Mouse (Mus musculus) midbrain, embryonic 12.5 days (tissue): ENCODE data around the gene Derl3. TPM values are rescaled to one million over a fixed set of nuclear protein-coding genes. Genes with fewer than 3 reads are reported as not detected.

ENCODE experiments used
- ATAC-seq: fragments of 200-750 bp; cut with Nextera tagmentation; 2 replicates; pipeline ENCODE4 v1.8.0; 2017; ENCODE audit warnings: low read depth, moderate TSS enrichment, moderate library complexity; ENCODE audit not compliant: low FRiP score
- H3K27ac ChIP-seq: fragments of 300-500 bp; sonication (generic); replicated peaks from 2 replicates; pipeline ENCODE4 v1.5.1; 2016; ENCODE audit warnings: mild to moderate bottlenecking
- H3K27me3 ChIP-seq: fragments of 300-500 bp; sonication (generic); 2 replicates; pipeline ENCODE4 v1.6.1; 2016; ENCODE audit warnings: mild to moderate bottlenecking
- H3K36me3 ChIP-seq: fragments of 300-500 bp; sonication (generic); 2 replicates; pipeline ENCODE4 v1.6.1; 2016
- H3K4me1 ChIP-seq: fragments of 300-500 bp; sonication (generic); 2 replicates; pipeline ENCODE4 v1.6.1; 2016
- H3K4me2 ChIP-seq: fragments of 300-500 bp; sonication (generic); replicated peaks from 2 replicates; pipeline ENCODE4 v1.6.1; 2016; ENCODE audit warnings: mild to moderate bottlenecking, moderate library complexity
- H3K4me3 ChIP-seq: fragments of 300-500 bp; sonication (generic); 2 replicates; pipeline ENCODE4 v1.5.1; 2016; ENCODE audit warnings: mild to moderate bottlenecking
- H3K9ac ChIP-seq: fragments of 300-500 bp; sonication (generic); replicated peaks from 2 replicates; pipeline ENCODE4 v1.6.1; 2016; ENCODE audit warnings: mild to moderate bottlenecking, moderate library complexity
- H3K9me3 ChIP-seq: fragments of 300-500 bp; sonication (generic); 2 replicates; pipeline ENCODE4 v1.6.1; 2016; ENCODE audit warnings: mild to moderate bottlenecking
- WGBS: fragments of 180-500 bp; shearing (Covaris S2); methylation state at CpG from one replicate; pipeline ENCODE4 v1.1.7; 2016; 5-methylcytosine and 5-hydroxymethylcytosine counted together
- polyA plus RNA-seq: library from polyadenylated mRNA; unstranded; fragments of >200 nt; fragmentation: Nextera tagmentation; extraction: Ambion mirVana; gene quantifications from 2 replicates; pipeline ENCODE4 v1.2.1, GENCODE M21; 2016

The Derl3 gene
- polyA plus RNA-seq, 1 experiment from 2014 or later: 1.8 TPM

GRCm38 (mm10) chr10:75921726-75922560, 28.7 kb downstream of the Derl3 start:
- peak overlapping the region; percentile 95 for H3K9ac ChIP-seq

GRCm38 (mm10) chr10:75924324-75924723, 31.1 kb downstream of the Derl3 start:
- no peak overlapping the region for H3K4me2 ChIP-seq
- H3K9me3 ChIP-seq: no peaks in the 10 kb centered on the region
- H3K36me3 ChIP-seq: peaks cover 24% of the 10 kb centered on the region
- no peak overlapping the region for H3K4me3 ChIP-seq
- H3K4me1 ChIP-seq: peaks cover 25% of the 10 kb centered on the region
- WGBS: 68% methylated on average over 2 of the region's 2 CpGs
- H3K27me3 ChIP-seq: 0 out of 2 replicates have a peak, but pooled peaks cover 7% of the 10 kb centered on the region
- no peak overlapping the region for H3K9ac ChIP-seq
- H3K27ac ChIP-seq: no peak overlapping the region
- no peak for ATAC-seq

More at GRCm38 (mm10) chr10:75921726-75922560, 28.7 kb downstream of the Derl3 start:
- Histone ChIP-seq H3K4me3 (peak overlapping the region; percentile 87), H3K36me3 (peaks cover 22% of the 10 kb centered on the region), H3K4me2 (peak overlapping the region; percentile 78), H3K27me3 (no peaks in the 10 kb centered on the region), H3K9me3 (no peaks in the 10 kb centered on the region), H3K27ac (peak overlapping the region; percentile 97), H3K4me1 (peaks cover 37% of the 10 kb centered on the region)
- peak; percentile 42; the same call in 1 of the 2 replicates for ATAC-seq
- 6% methylated on average over 22 of the region's 22 CpGs for WGBS

GRCm38 (mm10) chr10:75926396-75926795, 33.2 kb downstream of the Derl3 start:
- peaks cover 23% of the 10 kb centered on the region for H3K36me3 ChIP-seq
- no peak for ATAC-seq
- H3K27me3 ChIP-seq: peaks cover 27% of the 10 kb centered on the region
- H3K27ac ChIP-seq: no peak overlapping the region
- no peak overlapping the region for H3K4me3 ChIP-seq
- H3K4me2 ChIP-seq: no peak overlapping the region
- no peaks in the 10 kb centered on the region for H3K9me3 ChIP-seq
- H3K4me1 ChIP-seq: peaks cover 20% of the 10 kb centered on the region
- no peak overlapping the region for H3K9ac ChIP-seq
- 78% methylated on average over 13 of the region's 13 CpGs for WGBS

- Histone ChIP-seq H3K4me1 (peaks cover 29% of the 10 kb centered on the region), H3K36me3 (peaks cover 22% of the 10 kb centered on the region), H3K9me3 (no peaks in the 10 kb centered on the region), H3K4me2 (0 out of 2 replicates have a peak overlapping the region, but pooled peaks have one; percentile 19), H3K27ac (no peak overlapping the region), H3K9ac (no peak overlapping the region), H3K4me3 (no peak overlapping the region), H3K27me3 (peaks cover 66% of the 10 kb centered on the region)
- 27% methylated on average over 6 of the region's 6 CpGs for WGBS
- ATAC-seq: no peak
These were observed 37.1 kb downstream of the Derl3 start for GRCm38 (mm10) chr10:75930304-75930703.

- no peaks in the 10 kb centered on the region for H3K9me3 ChIP-seq
- peaks cover 38% of the 10 kb centered on the region for H3K4me1 ChIP-seq
- ATAC-seq: no peak
- 19% methylated on average over 7 of the region's 7 CpGs for WGBS
- peaks cover 14% of the 10 kb centered on the region for H3K36me3 ChIP-seq
- peaks cover 76% of the 10 kb centered on the region for H3K27me3 ChIP-seq
- H3K27ac ChIP-seq: no peak overlapping the region
- H3K9ac ChIP-seq: peak overlapping the region; percentile 82; the same call in 1 of the 2 replicates
- peak overlapping the region; percentile 60 for H3K4me3 ChIP-seq
- H3K4me2 ChIP-seq: peak overlapping the region; percentile 93
These were observed 38.1 kb downstream of the Derl3 start for GRCm38 (mm10) chr10:75931311-75931710.

GRCm38 (mm10) chr10:75932081-75932678, 39.0 kb downstream of the Derl3 start:
- peak; percentile 77 for ATAC-seq
- Histone ChIP-seq H3K9me3 (no peaks in the 10 kb centered on the region), H3K4me2 (peak overlapping the region; percentile 93), H3K27me3 (peaks cover 85% of the 10 kb centered on the region), H3K9ac (peak overlapping the region; percentile 82), H3K4me3 (peak overlapping the region; percentile 60), H3K36me3 (peaks cover 8% of the 10 kb centered on the region), H3K4me1 (peaks cover 38% of the 10 kb centered on the region), H3K27ac (no peak overlapping the region; the same call in 1 of the 2 replicates)
- WGBS: 2% methylated on average over 34 of the region's 44 CpGs

- H3K4me3 ChIP-seq: peak within 1 kb of the TSS; percentile 60
- peaks cover 4% of the 10 kb centered on the region; the same call in 1 of the 2 replicates for H3K36me3 ChIP-seq
- H3K9me3 ChIP-seq: no peaks in the 10 kb centered on the region
- WGBS: 27% methylated on average over 6 of the region's 6 CpGs
- peak within 1 kb of the TSS; percentile 93 for H3K4me2 ChIP-seq
- H3K9ac ChIP-seq: peak within 1 kb of the TSS; percentile 82
- H3K27me3 ChIP-seq: peaks cover 92% of the 10 kb centered on the region
- H3K4me1 ChIP-seq: peaks cover 38% of the 10 kb centered on the region
- ATAC-seq: no peak
- no peak within 1 kb of the TSS; the same call in 1 of the 2 replicates for H3K27ac ChIP-seq
These were observed 39.7 kb downstream of the Derl3 start, which contains the start of gene Chchd10 for GRCm38 (mm10) chr10:75932891-75933290. TSS of gene Chchd10 (plus strand) at chr10:75933130.

GRCm38 (mm10) chr10:75934991-75935390, 41.8 kb downstream of the Derl3 start:
- Histone ChIP-seq H3K9ac (no peak overlapping the region), H3K27me3 (peaks cover 95% of the 10 kb centered on the region), H3K9me3 (no peaks in the 10 kb centered on the region), H3K27ac (no peak overlapping the region), H3K4me1 (peaks cover 38% of the 10 kb centered on the region), H3K36me3 (no peaks in the 10 kb centered on the region), H3K4me3 (0 out of 2 replicates have a peak overlapping the region, but pooled peaks have one; percentile 50), H3K4me2 (peak overlapping the region; percentile 95)
- 80% methylated on average over 1 of the region's 1 CpGs for WGBS
- no peak for ATAC-seq

- peak within 1 kb of the TSS; percentile 51 for H3K9ac ChIP-seq
- peaks cover 91% of the 10 kb centered on the region for H3K27me3 ChIP-seq
- H3K4me3 ChIP-seq: peak within 1 kb of the TSS; percentile 50
- H3K36me3 ChIP-seq: no peaks in the 10 kb centered on the region
- H3K4me2 ChIP-seq: peak within 1 kb of the TSS; percentile 95
- H3K27ac ChIP-seq: no peak within 1 kb of the TSS
- H3K9me3 ChIP-seq: no peaks in the 10 kb centered on the region
- peak; percentile 55 for ATAC-seq
- 1% methylated on average over 50 of the region's 51 CpGs for WGBS
- peaks cover 36% of the 10 kb centered on the region for H3K4me1 ChIP-seq
These were observed 42.7 kb downstream of the Derl3 start, which contains the start of gene Mmp11 for GRCm38 (mm10) chr10:75935680-75936541. TSS of gene Mmp11 (minus strand) at chr10:75936496.

- no peak for ATAC-seq
- Histone ChIP-seq H3K9me3 (no peaks in the 10 kb centered on the region), H3K27ac (no peak overlapping the region), H3K36me3 (no peaks in the 10 kb centered on the region), H3K9ac (no peak overlapping the region), H3K4me2 (no peak overlapping the region), H3K27me3 (peaks cover 79% of the 10 kb centered on the region), H3K4me1 (peaks cover 24% of the 10 kb centered on the region), H3K4me3 (no peak overlapping the region)
- 36% methylated on average over 18 of the region's 18 CpGs for WGBS
These were observed 43.9 kb downstream of the Derl3 start for GRCm38 (mm10) chr10:75936909-75937667.
